Mouse (Mus musculus) B cell, adult (primary cell): Measurements from ENCODE around the gene Nifk. TPM values are rescaled to one million over a fixed set of nuclear protein-coding genes. Genes with fewer than 3 reads are reported as not detected.

Experiments used
- total RNA-seq: library from RNA; stranded (reverse); gene quantifications from 4 replicates; pipeline ENCODE4 v1.2.4, GENCODE M21; 2023; ENCODE audit not compliant: inconsistent age

Nifk gene
- 30.9 to 37.0 TPM (median 33.7 TPM) in 4 replicates for total RNA-seq

GRCm38 (mm10) chr1:118321661-118322201 is at the start of gene Nifk:
Gene Nifk (plus strand): TSS chr1:118321839.

GRCm38 (mm10) chr1:118311622-118312326 is 9.9 kb upstream of the Nifk start, which contains the start of gene Tsn:
Gene Tsn (minus strand): TSS chr1:118311739.

Other genes starting within 250 kb of the Nifk start
- not detected in 4 replicates for gene Gm29106, start 145.3 kb upstream of the Nifk start, total RNA-seq
- 95.3 to 103 TPM (median 96.7 TPM) in 4 replicates for gene Tsn, start 10.1 kb upstream of the Nifk start, total RNA-seq
- gene Clasp1, start 67.2 kb downstream of the Nifk start, total RNA-seq = 113 to 135 TPM (median 130 TPM) in 4 replicates